Mouse (Mus musculus) ES-E14 (cell line): Measurements from ENCODE around the gene Gpr146. TPM values are rescaled to one million over a fixed set of nuclear protein-coding genes. Genes with fewer than 3 reads are reported as not detected.

Experiments used
- DNase-seq: peaks from one replicate; pipeline ENCODE4 v3.0.0-alpha.2; 2013; ENCODE audit warnings: low read depth, low spot score
- H3K27ac ChIP-seq: 2 replicates; pipeline ENCODE4 v1.5.1; 2012; ENCODE audit warnings: low read depth, mild to moderate bottlenecking, low read length, moderate library complexity, mixed read lengths; ENCODE audit not compliant: poor library complexity, insufficient read depth, severe bottlenecking
- H3K36me3 ChIP-seq: 2 replicates; pipeline ENCODE4 v1.6.1; 2012; ENCODE audit warnings: mild to moderate bottlenecking, low read length, moderate library complexity, mixed read lengths; ENCODE audit not compliant: control insufficient read depth, poor library complexity, insufficient read depth, severe bottlenecking
- H3K4me1 ChIP-seq, 2 experiments: fragments of 150-350 bp in 1 of 2; sonication (generic) in 1 of 2; 2 replicates each; pipeline ENCODE4 v1.6.1; 2012; ENCODE audit warnings: low read length in 2 of 2, mild to moderate bottlenecking in 1 of 2, mixed read lengths in 1 of 2; ENCODE audit not compliant: control insufficient read depth in 2 of 2, insufficient read depth in 2 of 2, poor library complexity in 1 of 2
- H3K4me3 ChIP-seq, 2 experiments: fragments of 150-350 bp in 1 of 2; sonication (generic) in 1 of 2; 2 replicates each; pipeline ENCODE4 v1.5.1; 2012; ENCODE audit warnings: low read length in 2 of 2, low read depth in 1 of 2, mild to moderate bottlenecking in 1 of 2, mixed read lengths in 1 of 2; ENCODE audit not compliant: insufficient read depth in 1 of 2, poor library complexity in 1 of 2, severe bottlenecking in 1 of 2
- H3K9ac ChIP-seq: 2 replicates; pipeline ENCODE4 v1.6.1; 2012; ENCODE audit warnings: low read depth, mild to moderate bottlenecking, low read length, mixed read lengths; ENCODE audit not compliant: poor library complexity, insufficient read depth, severe bottlenecking
- H3K9me3 ChIP-seq: fragments of 150-350 bp; sonication (generic); 2 replicates; pipeline ENCODE4 v1.6.1; 2012; ENCODE audit warnings: low read depth, mild to moderate bottlenecking, low read length; ENCODE audit not compliant: control insufficient read depth, insufficient read depth
- CHD2 ChIP-seq: IDR thresholded peaks from 2 replicates; pipeline ENCODE4 v1.6.1; 2014; ENCODE audit warnings: mild to moderate bottlenecking, low read depth, low read length, inconsistent platforms
- HCFC1 ChIP-seq: IDR thresholded peaks from 2 replicates; pipeline ENCODE4 v1.6.1; 2012; ENCODE audit warnings: low read length, inconsistent platforms, borderline replicate concordance; ENCODE audit not compliant: insufficient read depth
- MAFK ChIP-seq: IDR thresholded peaks from 2 replicates; pipeline ENCODE4 v1.6.1; 2014; ENCODE audit warnings: mild to moderate bottlenecking, low read depth, low read length, inconsistent platforms; ENCODE audit not compliant: insufficient read depth
- ZC3H11A ChIP-seq: IDR thresholded peaks from 2 replicates; pipeline ENCODE4 v1.6.1; 2012; ENCODE audit warnings: low read depth, mild to moderate bottlenecking, inconsistent platforms, low read length, borderline replicate concordance
- ZNF384 ChIP-seq: IDR thresholded peaks from 2 replicates; pipeline ENCODE4 v1.6.1; 2012; ENCODE audit warnings: low read depth, low read length, inconsistent platforms
- in situ Hi-C, 2 experiments: fragments of 600-800 bp; cut with MboI; formaldehyde crosslinking; loops; one replicate each; pipeline ENCODE4 v1.15.1; 2025; ENCODE audit warnings: low sequenced_read_pairs in 2 of 2, inconsistent platforms in 1 of 2; ENCODE audit not compliant: unreplicated experiment in 2 of 2
- total RNA-seq: library from RNA; depleted of rRNA; stranded (reverse); fragments of 300-350 nt; gene quantifications from 2 replicates; pipeline ENCODE4 v1.2.3, GENCODE M21; 2012

The Gpr146 gene
- total RNA-seq, 1 experiment, result 1.1 TPM

- DNase-seq, result no peak
- H3K27ac ChIP-seq, result no peak overlapping the region
- H3K36me3 ChIP-seq, result peaks cover 2% of the 10 kb centered on the region; the same call in 1 of the 2 replicates
- H3K4me3 ChIP-seq, result no peak overlapping the region
- H3K9me3 ChIP-seq, result no peaks in the 10 kb centered on the region
- H3K9ac ChIP-seq, result no peak overlapping the region
- peaks cover 14 to 25% of the 10 kb centered on the region in 2 experiments; a peak in 3 of 4 replicates for H3K4me1 ChIP-seq
- in situ Hi-C loops, result no loop called here
- TF ChIP-seq ZNF384, result no peak
Measured at GRCm38 (mm10) chr5:139383234-139383633, 5.7 kb downstream of the Gpr146 start.

GRCm38 (mm10) chr5:139384531-139384930, 7.0 kb downstream of the Gpr146 start:
- no peak overlapping the region for H3K9ac ChIP-seq
- H3K4me1 ChIP-seq, result peaks cover 13 to 20% of the 10 kb centered on the region in 2 experiments; a peak in 3 of 4 replicates

GRCm38 (mm10) chr5:139386047-139386446, 8.6 kb downstream of the Gpr146 start:
- Histone ChIP-seq H3K9ac (no peak overlapping the region), H3K36me3 (peaks cover 2% of the 10 kb centered on the region; the same call in 1 of the 2 replicates), H3K27ac (no peak overlapping the region), H3K9me3 (no peaks in the 10 kb centered on the region), H3K4me3 (no peak overlapping the region), H3K4me1 (peaks cover 7 to 12% of the 10 kb centered on the region in 2 experiments; a peak in 2 of 4 replicates)
- TF ChIP-seq HCFC1 (no peak), ZNF384 (no peak)
- DNase-seq, result no peak
- in situ Hi-C loops, result no loop called here

More at GRCm38 (mm10) chr5:139384531-139384930, 7.0 kb downstream of the Gpr146 start:
- no peak for DNase-seq
- TF ChIP-seq ZNF384 (no peak), CHD2 (no peak), HCFC1 (no peak), ZC3H11A (no peak), MAFK (no peak)
- H3K36me3 ChIP-seq, result peaks cover 2% of the 10 kb centered on the region; the same call in 1 of the 2 replicates
- no peak overlapping the region for H3K4me3 ChIP-seq
- no peaks in the 10 kb centered on the region for H3K9me3 ChIP-seq
- in situ Hi-C loops, result no loop called here
- no peak overlapping the region for H3K27ac ChIP-seq

GRCm38 (mm10) chr5:139387329-139388194, 10.1 kb downstream of the Gpr146 start:
- peaks cover 2% of the 10 kb centered on the region; the same call in 1 of the 2 replicates for H3K36me3 ChIP-seq
- no peak overlapping the region for H3K27ac ChIP-seq
- in situ Hi-C loops, result no loop called here
- no peaks in the 10 kb centered on the region for H3K9me3 ChIP-seq
- TF ChIP-seq MAFK (no peak), HCFC1 (no peak), CHD2 (no peak), ZC3H11A (no peak), ZNF384 (no peak)
- DNase-seq, result no peak
- H3K4me1 ChIP-seq, result peaks cover 2 to 8% of the 10 kb centered on the region in 2 experiments; a peak in 1 of 4 replicates
- H3K4me3 ChIP-seq, result no peak overlapping the region
- H3K9ac ChIP-seq, result no peak overlapping the region
